Mouse (Mus musculus): Measurements from ENCODE around the gene Nhsl2.
"Not testable (repeated sequence)": the region's sequence is repeated elsewhere in the genome, so short reads cannot be mapped to it uniquely, and the experiment has no call there.

Nhsl2 gene

GRCm38 (mm10) chrX:102101886-102102285, 252.7 kb downstream of the Nhsl2 start:
- DNase-seq = no peak

GRCm38 (mm10) chrX:102103830-102104229, 254.6 kb downstream of the Nhsl2 start:
- not testable (repeated sequence) for DNase-seq

GRCm38 (mm10) chrX:102109349-102109748, 260.2 kb downstream of the Nhsl2 start:
- not testable (repeated sequence) for DNase-seq

GRCm38 (mm10) chrX:102115676-102116075, 266.5 kb downstream of the Nhsl2 start:
- no peak for DNase-seq

GRCm38 (mm10) chrX:102119042-102119864, 270.1 kb downstream of the Nhsl2 start, which contains the start of gene Pin4:
Pin4 (plus strand) TSS chrX:102119447.
- peak; percentile 94 for DNase-seq

- DNase-seq = no peak
These were observed 272.1 kb downstream of the Nhsl2 start for GRCm38 (mm10) chrX:102121321-102121720.

GRCm38 (mm10) chrX:102141157-102141556, 292.0 kb downstream of the Nhsl2 start:
- DNase-seq = no peak

Measured in thymus, postnatal 4 days (tissue).